Mouse (Mus musculus): ENCODE measurements around the gene Ypel2. TPM values are rescaled to one million over a fixed set of nuclear protein-coding genes. Genes with fewer than 3 reads are reported as not detected.

The Ypel2 gene
- polyA plus RNA-seq, 1 experiment from 2014 or later, result 5.4 TPM

- 91% methylated on average over 9 of the region's 9 CpGs for WGBS
- H3K27me3 ChIP-seq (ENCODE audit: control insufficient read depth, insufficient read depth, low read length), result no peaks in the 10 kb centered on the region
- no peaks in the 10 kb centered on the region for H3K36me3 ChIP-seq (ENCODE audit: control insufficient read depth, insufficient read depth, low read length)
- peaks cover 11% of the 10 kb centered on the region for H3K4me1 ChIP-seq (ENCODE audit: control insufficient read depth, insufficient read depth, low read length)
- no peak for ATAC-seq (ENCODE audit: low FRiP score)
- no peak overlapping the region for H3K9ac ChIP-seq (ENCODE audit: low read length)
- H3K9me3 ChIP-seq (ENCODE audit: control insufficient read depth, low read length), result no peaks in the 10 kb centered on the region
- DNase-seq (ENCODE audit: low spot score, missing footprints), result no peak
- no peak overlapping the region for H3K4me2 ChIP-seq
- no peak overlapping the region for H3K4me3 ChIP-seq (ENCODE audit: low read depth, low read length)
- H3K27ac ChIP-seq (ENCODE audit: low read depth, low read length), result no peak overlapping the region
These were observed 43.5 kb downstream of the Ypel2 start for GRCm38 (mm10) chr11:86949951-86950441.

- Histone ChIP-seq H3K4me2 (no peak overlapping the region), H3K4me3 (ENCODE audit: low read depth, low read length) (no peak overlapping the region), H3K36me3 (ENCODE audit: control insufficient read depth, insufficient read depth, low read length) (no peaks in the 10 kb centered on the region), H3K4me1 (ENCODE audit: control insufficient read depth, insufficient read depth, low read length) (peaks cover 11% of the 10 kb centered on the region), H3K9me3 (ENCODE audit: control insufficient read depth, low read length) (no peaks in the 10 kb centered on the region), H3K27ac (ENCODE audit: low read depth, low read length) (peak overlapping the region; percentile 48), H3K27me3 (ENCODE audit: control insufficient read depth, insufficient read depth, low read length) (no peaks in the 10 kb centered on the region), H3K9ac (ENCODE audit: low read length) (peak overlapping the region; percentile 22; the same call in 1 of the 2 replicates)
- 42% methylated on average over 6 of the region's 6 CpGs for WGBS
- ATAC-seq (ENCODE audit: low FRiP score), result 0 out of 2 replicates have a peak, but pooled peaks have one; percentile 35
- no peak for DNase-seq (ENCODE audit: low spot score, missing footprints)
These were observed 46.8 kb downstream of the Ypel2 start for GRCm38 (mm10) chr11:86946644-86947195.

GRCm38 (mm10) chr11:86945933-86946332, 47.6 kb downstream of the Ypel2 start:
- Histone ChIP-seq H3K27ac (ENCODE audit: low read depth, low read length) (no peak overlapping the region; the same call in 1 of the 2 replicates), H3K36me3 (ENCODE audit: control insufficient read depth, insufficient read depth, low read length) (no peaks in the 10 kb centered on the region), H3K27me3 (ENCODE audit: control insufficient read depth, insufficient read depth, low read length) (no peaks in the 10 kb centered on the region), H3K4me1 (ENCODE audit: control insufficient read depth, insufficient read depth, low read length) (peaks cover 11% of the 10 kb centered on the region), H3K4me2 (no peak overlapping the region), H3K4me3 (ENCODE audit: low read depth, low read length) (no peak overlapping the region), H3K9ac (ENCODE audit: low read length) (no peak overlapping the region), H3K9me3 (ENCODE audit: control insufficient read depth, low read length) (no peaks in the 10 kb centered on the region)
- WGBS, result 88% methylated on average over 6 of the region's 6 CpGs
- no peak for DNase-seq (ENCODE audit: low spot score, missing footprints)
- no peak for ATAC-seq (ENCODE audit: low FRiP score)

GRCm38 (mm10) chr11:86945058-86945457, 48.4 kb downstream of the Ypel2 start:
- Histone ChIP-seq H3K4me3 (ENCODE audit: low read depth, low read length) (no peak overlapping the region), H3K9ac (ENCODE audit: low read length) (no peak overlapping the region), H3K4me2 (no peak overlapping the region), H3K4me1 (ENCODE audit: control insufficient read depth, insufficient read depth, low read length) (peaks cover 11% of the 10 kb centered on the region), H3K36me3 (ENCODE audit: control insufficient read depth, insufficient read depth, low read length) (no peaks in the 10 kb centered on the region), H3K27ac (ENCODE audit: low read depth, low read length) (no peak overlapping the region), H3K27me3 (ENCODE audit: control insufficient read depth, insufficient read depth, low read length) (no peaks in the 10 kb centered on the region), H3K9me3 (ENCODE audit: control insufficient read depth, low read length) (no peaks in the 10 kb centered on the region)
- ATAC-seq (ENCODE audit: low FRiP score) (no peak), DNase-seq (ENCODE audit: low spot score, missing footprints) (no peak)
- WGBS, result 84% methylated on average over 8 of the region's 8 CpGs

- DNase-seq (ENCODE audit: low spot score, missing footprints) (no peak), ATAC-seq (ENCODE audit: low FRiP score) (no peak)
- no peaks in the 10 kb centered on the region for H3K27me3 ChIP-seq (ENCODE audit: control insufficient read depth, insufficient read depth, low read length)
- no peak overlapping the region for H3K4me2 ChIP-seq
- H3K4me3 ChIP-seq (ENCODE audit: low read depth, low read length), result no peak overlapping the region
- H3K27ac ChIP-seq (ENCODE audit: low read depth, low read length), result no peak overlapping the region
- no peaks in the 10 kb centered on the region for H3K9me3 ChIP-seq (ENCODE audit: control insufficient read depth, low read length)
- H3K36me3 ChIP-seq (ENCODE audit: control insufficient read depth, insufficient read depth, low read length), result no peaks in the 10 kb centered on the region
- H3K4me1 ChIP-seq (ENCODE audit: control insufficient read depth, insufficient read depth, low read length), result peaks cover 11% of the 10 kb centered on the region
- no peak overlapping the region for H3K9ac ChIP-seq (ENCODE audit: low read length)
- 86% methylated on average over 8 of the region's 8 CpGs for WGBS
These were observed 49.0 kb downstream of the Ypel2 start for GRCm38 (mm10) chr11:86944539-86944938.

- no peaks in the 10 kb centered on the region for H3K27me3 ChIP-seq (ENCODE audit: control insufficient read depth, insufficient read depth, low read length)
- no peak overlapping the region for H3K27ac ChIP-seq (ENCODE audit: low read depth, low read length)
- WGBS, result 85% methylated on average over 8 of the region's 8 CpGs
- H3K4me3 ChIP-seq (ENCODE audit: low read depth, low read length), result no peak overlapping the region
- H3K36me3 ChIP-seq (ENCODE audit: control insufficient read depth, insufficient read depth, low read length), result no peaks in the 10 kb centered on the region
- DNase-seq (ENCODE audit: low spot score, missing footprints), result no peak
- H3K4me1 ChIP-seq (ENCODE audit: control insufficient read depth, insufficient read depth, low read length), result peaks cover 7% of the 10 kb centered on the region
- H3K9ac ChIP-seq (ENCODE audit: low read length), result no peak overlapping the region
- H3K4me2 ChIP-seq, result no peak overlapping the region
- H3K9me3 ChIP-seq (ENCODE audit: control insufficient read depth, low read length), result no peaks in the 10 kb centered on the region
- no peak for ATAC-seq (ENCODE audit: low FRiP score)
These were observed 51.6 kb downstream of the Ypel2 start for GRCm38 (mm10) chr11:86941904-86942303.

- H3K36me3 ChIP-seq (ENCODE audit: control insufficient read depth, insufficient read depth, low read length), result no peaks in the 10 kb centered on the region
- DNase-seq (ENCODE audit: low spot score, missing footprints), result no peak
- WGBS, result 84% methylated on average over 6 of the region's 6 CpGs
- H3K4me3 ChIP-seq (ENCODE audit: low read depth, low read length), result no peak overlapping the region
- no peak overlapping the region for H3K9ac ChIP-seq (ENCODE audit: low read length)
- no peaks in the 10 kb centered on the region for H3K4me1 ChIP-seq (ENCODE audit: control insufficient read depth, insufficient read depth, low read length)
- no peak overlapping the region for H3K4me2 ChIP-seq
- ATAC-seq (ENCODE audit: low FRiP score), result no peak
- H3K27ac ChIP-seq (ENCODE audit: low read depth, low read length), result no peak overlapping the region
- no peaks in the 10 kb centered on the region for H3K9me3 ChIP-seq (ENCODE audit: control insufficient read depth, low read length)
- no peaks in the 10 kb centered on the region for H3K27me3 ChIP-seq (ENCODE audit: control insufficient read depth, insufficient read depth, low read length)
These were observed 54.0 kb downstream of the Ypel2 start for GRCm38 (mm10) chr11:86939503-86939902.

- Histone ChIP-seq H3K9ac (ENCODE audit: low read length) (no peak overlapping the region), H3K4me3 (ENCODE audit: low read depth, low read length) (no peak overlapping the region), H3K4me1 (ENCODE audit: control insufficient read depth, insufficient read depth, low read length) (no peaks in the 10 kb centered on the region), H3K27me3 (ENCODE audit: control insufficient read depth, insufficient read depth, low read length) (no peaks in the 10 kb centered on the region), H3K27ac (ENCODE audit: low read depth, low read length) (no peak overlapping the region), H3K4me2 (no peak overlapping the region), H3K36me3 (ENCODE audit: control insufficient read depth, insufficient read depth, low read length) (no peaks in the 10 kb centered on the region), H3K9me3 (ENCODE audit: control insufficient read depth, low read length) (no peaks in the 10 kb centered on the region)
- ATAC-seq (ENCODE audit: low FRiP score) (no peak), DNase-seq (ENCODE audit: low spot score, missing footprints) (no peak)
- WGBS, result 71% methylated on average over 3 of the region's 3 CpGs
These were observed 55.0 kb downstream of the Ypel2 start for GRCm38 (mm10) chr11:86938551-86938950.

- ATAC-seq (ENCODE audit: low FRiP score) (no peak), DNase-seq (ENCODE audit: low spot score, missing footprints) (no peak)
- no peak overlapping the region for H3K27ac ChIP-seq (ENCODE audit: low read depth, low read length)
- no peaks in the 10 kb centered on the region for H3K4me1 ChIP-seq (ENCODE audit: control insufficient read depth, insufficient read depth, low read length)
- H3K4me3 ChIP-seq (ENCODE audit: low read depth, low read length), result no peak overlapping the region
- H3K9me3 ChIP-seq (ENCODE audit: control insufficient read depth, low read length), result no peaks in the 10 kb centered on the region
- H3K4me2 ChIP-seq, result no peak overlapping the region
- H3K27me3 ChIP-seq (ENCODE audit: control insufficient read depth, insufficient read depth, low read length), result no peaks in the 10 kb centered on the region
- 89% methylated on average over 4 of the region's 4 CpGs for WGBS
- no peaks in the 10 kb centered on the region for H3K36me3 ChIP-seq (ENCODE audit: control insufficient read depth, insufficient read depth, low read length)
- H3K9ac ChIP-seq (ENCODE audit: low read length), result no peak overlapping the region
These were observed 55.4 kb downstream of the Ypel2 start for GRCm38 (mm10) chr11:86938108-86938507.

Measured in midbrain, embryonic 11.5 days (tissue).